Mouse (Mus musculus): ENCODE measurements around the gene Tmem120b.

The Tmem120b gene

GRCm38 (mm10) chr5:123140694-123141554 is 72.7 kb downstream of the Tmem120b start:
- peak; percentile 86 for DNase-seq (ENCODE audit: low read depth, low spot score)

DNA sequence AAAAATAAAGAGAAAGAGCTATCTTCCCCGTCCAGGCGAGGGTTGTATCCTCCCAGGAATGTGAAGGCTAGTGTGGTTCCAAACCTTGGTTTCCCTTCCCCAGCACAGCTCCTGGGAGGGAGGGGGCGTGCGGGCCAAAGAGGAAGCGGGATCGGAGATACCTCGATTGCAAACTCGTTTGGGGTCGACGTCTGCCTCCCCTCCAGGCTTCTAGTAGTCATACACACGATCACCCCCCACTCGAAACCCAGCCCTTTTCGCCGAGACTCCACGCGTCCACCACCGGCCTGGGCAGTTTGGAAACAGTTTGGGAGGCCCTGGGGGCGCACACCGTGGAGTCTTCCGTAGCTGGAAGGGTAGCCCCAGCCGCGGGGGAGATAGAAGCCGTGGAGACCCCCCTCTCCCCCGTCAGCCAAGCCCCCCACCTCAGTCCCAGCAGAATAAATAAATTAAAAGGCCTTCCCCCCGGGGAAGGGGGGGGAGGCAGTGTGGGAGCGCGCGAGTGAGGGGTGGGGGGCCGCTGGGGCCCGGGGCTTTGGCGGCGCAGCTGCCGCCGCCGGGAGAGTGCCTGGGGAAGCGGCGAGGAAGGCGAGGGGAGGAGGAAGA is 73.4 kb downstream of the Tmem120b start:
- peak; percentile 72 for DNase-seq (ENCODE audit: low read depth, low spot score)

GRCm38 (mm10) chr5:123142161-123143157 is 74.2 kb downstream of the Tmem120b start, which contains the start of gene Setd1b:
Gene Setd1b, plus strand, starts transcription at chr5:123142193.
- DNase-seq (ENCODE audit: low read depth, low spot score) = peak; percentile 59

DNA sequence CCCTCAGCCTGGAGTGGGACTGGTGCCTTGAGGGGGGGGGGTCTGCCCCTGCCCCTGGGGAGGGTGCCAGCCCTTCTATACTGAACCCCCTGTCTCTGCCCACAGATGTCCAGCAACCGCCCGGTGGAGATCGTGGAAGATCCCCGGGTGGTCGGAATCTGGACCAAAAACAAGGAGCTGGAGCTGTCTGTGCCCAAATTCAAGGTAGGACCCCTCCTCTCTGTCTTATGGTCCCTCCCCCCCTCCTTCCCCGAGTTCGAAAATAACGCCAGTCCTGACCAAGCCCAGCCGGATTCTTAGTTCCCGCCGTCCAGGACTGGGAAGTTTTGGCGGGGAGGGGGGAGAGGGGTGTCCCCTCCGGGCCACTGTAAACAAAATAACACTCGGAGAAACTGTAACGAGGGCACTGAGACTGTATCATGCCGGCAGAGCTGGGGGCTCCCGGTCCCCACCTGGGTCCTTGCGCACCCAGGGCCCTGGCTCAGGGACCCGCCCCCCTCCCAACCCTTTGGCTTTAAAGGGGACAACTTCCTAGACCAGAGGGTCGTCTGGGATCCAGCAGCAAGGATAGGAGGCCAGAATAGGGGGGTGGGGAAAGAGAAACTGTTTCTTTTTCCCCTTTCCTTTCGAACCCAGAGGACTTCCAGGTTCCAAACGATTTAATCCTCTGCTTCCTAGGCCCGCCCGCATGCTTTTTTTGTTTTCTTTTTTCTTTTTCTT is 75.2 kb downstream of the Tmem120b start:
- DNase-seq (ENCODE audit: low read depth, low spot score) = peak; percentile 49

GRCm38 (mm10) chr5:123143971-123144745 is 75.9 kb downstream of the Tmem120b start:
- DNase-seq (ENCODE audit: low read depth, low spot score) = no peak

DNA sequence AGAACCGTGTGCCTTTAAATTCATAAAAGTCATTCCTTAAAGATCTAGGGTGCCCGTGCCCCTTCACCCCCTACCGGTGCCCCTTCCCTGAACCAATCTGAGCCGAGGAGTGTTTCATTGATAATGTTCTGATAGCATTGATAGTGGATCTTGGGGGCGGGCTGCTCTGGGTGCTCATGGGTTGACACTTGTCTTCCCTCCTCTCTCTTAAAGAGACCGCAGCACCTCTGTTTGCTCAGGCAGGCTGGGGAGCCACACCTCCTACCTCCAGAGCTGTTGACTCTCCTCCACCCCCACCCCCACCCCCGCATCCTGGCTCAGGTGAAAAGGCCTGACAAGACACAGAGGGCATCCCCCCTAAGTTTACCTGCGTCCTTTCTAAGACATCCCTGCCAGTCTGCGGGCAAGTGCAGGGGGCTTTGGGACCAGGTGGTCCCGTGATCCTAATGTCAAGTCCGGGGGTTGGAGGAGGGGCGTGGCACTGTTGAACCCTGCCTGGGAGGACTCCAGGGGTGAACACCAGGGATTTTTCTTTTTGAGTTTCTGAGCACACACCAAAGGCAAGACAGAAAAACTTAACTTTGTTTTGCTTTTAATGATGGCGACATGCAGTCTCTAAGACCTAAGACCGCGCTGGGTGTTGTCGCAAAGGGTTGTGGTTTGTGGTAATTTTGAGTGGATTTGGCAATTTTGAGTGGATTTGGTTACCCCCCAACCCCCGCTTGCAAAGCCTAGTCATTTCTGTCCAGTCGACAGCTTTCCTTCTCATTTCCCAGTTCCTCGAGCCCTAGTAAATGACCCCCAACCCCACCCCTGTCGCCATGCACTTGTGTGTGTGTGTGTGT is 76.8 kb downstream of the Tmem120b start:
- DNase-seq (ENCODE audit: low read depth, low spot score) = peak; percentile 44

DNA sequence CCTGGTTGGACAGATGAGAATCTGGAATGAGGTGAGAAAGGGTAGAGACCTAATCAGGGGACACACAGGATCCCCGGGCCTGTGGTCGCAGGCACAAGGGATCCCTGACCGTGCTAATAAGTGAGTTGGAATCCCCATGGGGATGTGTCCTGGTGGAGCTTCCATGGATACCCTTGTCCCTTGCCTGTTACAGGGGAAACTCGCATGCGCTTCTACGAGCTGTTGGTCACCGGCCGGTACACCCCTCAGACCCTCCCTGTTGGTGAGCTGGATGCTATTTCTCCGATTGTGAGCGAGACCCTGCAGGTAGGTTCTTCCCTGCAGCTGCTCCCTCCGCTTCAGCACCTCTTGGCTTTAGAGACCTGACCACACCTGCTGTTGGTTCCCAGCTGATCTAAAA is 78.1 kb downstream of the Tmem120b start:
- no peak for DNase-seq (ENCODE audit: low read depth, low spot score)

DNA sequence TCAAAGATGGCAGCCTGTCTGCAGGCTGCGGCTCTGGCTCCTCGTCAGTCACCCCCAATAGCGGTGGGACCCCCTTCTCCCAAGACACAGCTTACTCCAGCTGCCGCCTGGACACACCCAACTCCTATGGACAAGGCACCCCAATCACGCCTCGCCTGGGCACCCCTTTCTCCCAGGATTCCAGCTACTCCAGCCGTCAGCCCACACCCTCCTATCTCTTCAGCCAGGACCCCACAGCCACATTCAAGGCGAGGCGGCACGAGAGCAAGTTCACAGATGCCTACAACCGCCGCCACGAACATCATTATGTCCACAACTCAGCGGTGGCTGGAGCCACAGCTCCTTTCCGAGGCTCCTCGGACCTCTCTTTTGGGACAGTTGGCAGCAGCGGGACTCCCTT is 79.4 kb downstream of the Tmem120b start:
- no peak for DNase-seq (ENCODE audit: low read depth, low spot score)

DNA sequence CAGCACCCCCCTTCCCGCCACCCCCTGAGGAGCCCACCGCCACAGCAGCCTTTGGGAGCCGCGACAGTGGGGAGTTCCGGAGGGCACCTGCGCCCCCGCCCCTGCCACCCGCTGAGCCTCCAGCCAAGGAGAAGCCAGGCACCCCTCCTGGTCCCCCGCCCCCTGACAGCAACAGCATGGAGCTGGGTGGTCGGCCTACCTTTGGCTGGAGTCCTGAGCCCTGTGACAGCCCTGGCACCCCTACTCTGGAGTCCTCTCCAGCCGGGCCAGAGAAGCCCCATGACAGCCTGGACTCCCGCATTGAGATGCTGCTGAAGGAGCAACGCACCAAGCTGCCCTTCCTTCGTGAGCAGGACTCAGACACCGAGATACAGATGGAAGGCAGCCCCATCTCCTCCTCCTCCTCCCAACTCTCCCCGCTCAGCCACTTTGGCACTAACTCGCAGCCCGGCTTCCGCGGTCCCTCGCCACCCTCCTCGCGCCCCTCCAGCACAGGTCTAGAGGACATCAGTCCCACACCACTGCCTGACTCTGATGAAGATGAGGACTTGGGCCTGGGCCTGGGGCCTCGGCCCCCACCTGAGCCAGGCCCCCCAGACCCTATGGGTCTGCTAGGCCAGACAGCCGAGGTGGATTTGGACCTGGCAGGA is 80.0 kb downstream of the Tmem120b start:
- DNase-seq (ENCODE audit: low read depth, low spot score) = no peak

- DNase-seq (ENCODE audit: low read depth, low spot score) = peak; percentile 93
Measured at GRCm38 (mm10) chr5:123149451-123150400, 81.5 kb downstream of the Tmem120b start.

DNA sequence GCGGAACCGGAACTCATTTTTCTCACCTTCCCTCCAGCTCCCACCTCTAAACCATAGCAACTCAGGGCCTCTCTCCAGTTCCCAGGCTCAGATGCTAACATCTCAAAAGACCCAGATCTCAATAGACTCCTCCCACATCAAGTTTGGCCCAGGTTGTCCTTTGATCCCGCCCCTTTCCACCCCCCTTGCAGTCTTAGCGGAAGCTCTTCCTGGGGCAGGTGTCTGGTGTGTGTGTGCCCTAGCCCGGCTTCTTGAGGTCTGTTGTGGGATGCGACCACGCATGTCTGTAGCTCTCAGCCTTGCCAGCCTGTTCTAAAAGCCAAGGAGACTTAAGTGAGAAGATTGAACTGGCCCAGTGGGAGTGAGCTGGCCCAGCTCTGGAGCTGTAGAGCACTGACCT is 82.4 kb downstream of the Tmem120b start:
- peak; percentile 81 for DNase-seq (ENCODE audit: low read depth, low spot score)

- peak; percentile 92 for DNase-seq (ENCODE audit: low read depth, low spot score)
Measured at GRCm38 (mm10) chr5:123151077-123151476, 82.9 kb downstream of the Tmem120b start.

- no peak for DNase-seq (ENCODE audit: low read depth, low spot score)
Measured at GRCm38 (mm10) chr5:123151707-123152362, 83.6 kb downstream of the Tmem120b start.

DNA sequence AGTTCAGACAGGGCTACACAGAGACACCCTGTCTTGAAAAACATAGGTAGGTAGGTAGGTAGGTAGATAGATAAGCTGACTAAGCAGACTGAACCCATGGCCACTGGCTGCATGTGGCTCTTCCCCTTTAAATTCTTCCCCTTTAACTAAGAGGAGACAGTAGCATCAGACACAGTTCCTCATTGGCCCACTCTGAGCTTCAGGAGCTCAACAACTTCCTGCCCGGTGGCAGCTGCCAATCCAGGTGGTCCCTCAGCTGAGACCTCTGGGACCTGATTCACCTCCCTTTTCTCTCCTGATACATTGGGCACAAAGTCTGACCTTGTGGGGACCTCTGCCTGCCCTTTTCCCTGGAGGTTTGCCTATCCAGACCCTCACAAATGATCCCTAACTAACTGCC is 84.7 kb downstream of the Tmem120b start:
- no peak for DNase-seq (ENCODE audit: low read depth, low spot score)

GRCm38 (mm10) chr5:123155425-123155824 is 87.2 kb downstream of the Tmem120b start:
- DNase-seq (ENCODE audit: low read depth, low spot score) = peak; percentile 83

GRCm38 (mm10) chr5:123156763-123157162 is 88.5 kb downstream of the Tmem120b start:
- no peak for DNase-seq (ENCODE audit: low read depth, low spot score)

DNA sequence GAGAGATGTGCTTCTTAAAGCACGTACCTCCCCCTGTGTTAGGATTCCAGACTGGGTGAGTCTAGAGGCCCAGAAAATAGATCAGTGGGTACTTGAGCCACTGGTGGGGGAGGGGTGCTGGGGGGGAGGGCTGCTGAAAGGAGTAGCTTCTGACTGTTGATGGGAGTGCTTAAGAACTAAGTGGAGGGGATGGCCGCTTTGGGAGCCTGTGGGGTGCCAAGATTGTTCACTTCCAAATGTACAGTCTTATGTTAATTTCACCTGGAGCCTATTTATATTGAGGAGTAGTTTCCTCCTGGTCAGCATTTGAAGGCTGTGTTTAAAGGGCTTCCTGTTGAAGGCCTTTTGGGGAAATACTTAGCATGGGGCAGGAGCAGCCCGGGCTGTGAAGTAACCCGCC is 89.8 kb downstream of the Tmem120b start:
- DNase-seq (ENCODE audit: low read depth, low spot score) = peak; percentile 99

All from ES-CJ7 (cell line).